Mouse (Mus musculus) left cerebral cortex, adult 6 months (tissue): ENCODE results near the gene Elp1. TPM values are rescaled to one million over a fixed set of nuclear protein-coding genes. Genes with fewer than 3 reads are reported as not detected.

ENCODE experiments used
- long read RNA-seq, 2 experiments: library from polyadenylated mRNA; unstranded; transcript quantifications; one replicate each; pipeline ENCODE4 v2.0.0; 2019 to 2020
- polyA plus RNA-seq: library from polyadenylated mRNA; unstranded; fragments of <200 nt; fragmentation: Nextera tagmentation; gene quantifications from 2 replicates; pipeline ENCODE4 v1.2.3, GENCODE M21; 2021

The Elp1 gene
- polyA plus RNA-seq: 16.5 and 16.7 TPM in 2 replicates
- long read RNA-seq, experiment 1, full-length matches to known transcripts: 52 of 154 reads
- long read RNA-seq, experiment 1, partial matches to known transcripts: 88 of 154 reads
- long read RNA-seq, experiment 1, other reads (novel, unspliced or antisense): 14 of 154 reads
- long read RNA-seq, experiment 2, full-length matches to known transcripts: 1 of 41 reads
- long read RNA-seq, experiment 2, partial matches to known transcripts: 38 of 41 reads
- long read RNA-seq, experiment 2, other reads (novel, unspliced or antisense): 2 of 41 reads

GRCm38 (mm10) chr4:56801907-56802668 lies at the start of gene Elp1, which contains the start of gene Fam206a:
TSS of gene Elp1 (minus strand) at chr4:56802331.
TSS of gene Fam206a (plus strand) at chr4:56802345.

GRCm38 (mm10) chr4:56743363-56744195 lies 58.6 kb downstream of the Elp1 start, which contains the start of gene Actl7a:
TSS of gene Actl7a (plus strand) at chr4:56743413.

GRCm38 (mm10) chr4:56741041-56741493 lies 61.1 kb downstream of the Elp1 start, which contains the start of gene Actl7b:
TSS of gene Actl7b (minus strand) at chr4:56741443.

GRCm38 (mm10) chr4:56740020-56740485 lies 62.1 kb downstream of the Elp1 start, which contains the start of gene Gm26657:
TSS of gene Gm26657 (plus strand) at chr4:56740070.

Other genes with a start within 250 kb of the Elp1 start
- not detected in 2 replicates for gene Gm26657, start 62.3 kb downstream of the Elp1 start, polyA plus RNA-seq
- gene Actl7b, start 60.9 kb downstream of the Elp1 start, polyA plus RNA-seq: not detected in 2 replicates
- not detected in 2 replicates for gene Actl7a, start 58.9 kb downstream of the Elp1 start, polyA plus RNA-seq
- 7.2 and 9.1 TPM in 2 replicates for gene Fam206a, start within 50 bp of the Elp1 start, polyA plus RNA-seq
- gene Ctnnal1, start 62.9 kb upstream of the Elp1 start, polyA plus RNA-seq: 3.3 and 3.9 TPM in 2 replicates
- 3.3 and 7.9 TPM in 2 replicates for gene Tmem245, start 145.1 kb upstream of the Elp1 start, polyA plus RNA-seq
- gene Frrs1l, start 188.1 kb upstream of the Elp1 start, polyA plus RNA-seq: 27.0 and 37.6 TPM in 2 replicates